Mouse (Mus musculus): ENCODE data around the gene BC080695. TPM values are rescaled to one million over a fixed set of nuclear protein-coding genes. Genes with fewer than 3 reads are reported as not detected.

Gene BC080695
- not detected in 2 replicates for polyA plus RNA-seq (2012; rRNA removed)

DNA sequence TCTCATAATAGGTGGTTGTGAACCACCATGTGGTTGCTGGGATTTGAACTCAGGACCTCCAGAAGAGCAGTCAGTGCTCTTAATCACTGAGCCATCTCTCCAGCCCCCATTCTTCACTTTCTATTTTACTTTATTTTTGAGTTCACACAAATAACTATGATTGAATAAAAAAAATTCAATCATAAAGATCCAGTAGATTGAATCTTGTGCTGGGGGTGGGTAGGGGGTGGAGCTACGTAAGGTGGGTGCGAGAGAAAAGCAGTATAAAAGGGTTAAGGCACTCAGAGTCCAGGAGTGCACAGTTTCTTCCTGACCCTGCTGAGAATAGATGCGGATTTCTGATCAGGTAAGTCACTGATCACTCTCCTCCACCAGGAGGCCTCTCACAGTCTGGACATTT lies at the start of gene BC080695, which contains the start of gene Gm13057:
Gene BC080695, plus strand, starts transcription at position 301 of the 400 bp plus-strand sequence.
Gene Gm13057, plus strand, starts transcription at position 310 of the 400 bp plus-strand sequence.

DNA sequence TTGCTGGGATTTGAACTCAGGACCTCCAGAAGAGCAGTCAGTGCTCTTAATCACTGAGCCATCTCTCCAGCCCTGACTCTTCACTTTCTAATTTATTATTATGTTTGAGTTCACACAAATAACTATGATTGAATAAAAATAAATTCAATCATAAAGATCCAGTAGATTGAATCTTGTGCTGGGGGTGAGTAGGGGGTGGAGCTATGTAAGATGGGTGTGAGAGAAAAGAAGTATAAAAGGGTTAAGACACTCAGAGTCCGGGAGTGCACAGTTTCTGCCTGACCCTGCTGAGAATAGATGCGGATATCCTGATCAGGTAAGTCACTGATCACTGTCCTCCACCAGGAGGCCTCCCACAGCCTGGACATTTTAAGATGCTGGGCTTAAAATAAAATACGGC lies 40.5 kb upstream of the BC080695 start, which contains the start of gene Gm13043:
Gene Gm13043, plus strand, starts transcription at position 301 of the 400 bp plus-strand sequence.

DNA sequence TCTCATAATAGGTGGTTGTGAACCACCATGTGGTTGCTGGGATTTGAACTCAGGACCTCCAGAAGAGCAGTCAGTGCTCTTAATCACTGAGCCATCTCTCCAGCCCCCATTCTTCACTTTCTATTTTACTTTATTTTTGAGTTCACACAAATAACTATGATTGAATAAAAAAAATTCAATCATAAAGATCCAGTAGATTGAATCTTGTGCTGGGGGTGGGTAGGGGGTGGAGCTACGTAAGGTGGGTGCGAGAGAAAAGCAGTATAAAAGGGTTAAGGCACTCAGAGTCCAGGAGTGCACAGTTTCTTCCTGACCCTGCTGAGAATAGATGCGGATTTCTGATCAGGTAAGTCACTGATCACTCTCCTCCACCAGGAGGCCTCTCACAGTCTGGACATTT lies 15.8 kb upstream of the BC080695 start, which contains the start of gene Gm13040:
Gene Gm13040, plus strand, starts transcription at position 301 of the 400 bp plus-strand sequence.

DNA sequence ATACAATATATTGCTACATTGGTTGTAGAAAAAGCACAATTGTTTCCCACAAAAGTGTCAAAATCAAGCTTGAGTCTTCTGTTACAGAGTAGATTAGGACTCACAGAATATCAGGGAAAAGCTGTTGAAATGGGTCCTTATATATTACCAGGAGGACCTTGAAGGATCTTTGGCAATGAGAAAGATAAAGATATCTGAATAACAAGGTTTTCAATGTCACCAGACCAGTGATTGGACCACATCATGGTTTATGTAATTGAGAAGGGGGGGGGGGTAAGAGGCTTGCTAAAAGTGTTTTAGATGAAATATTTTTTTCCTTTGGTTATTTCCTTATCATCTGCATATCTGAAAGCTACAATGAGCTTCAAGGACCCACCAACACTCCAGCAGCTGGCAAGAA lies 63.2 kb downstream of the BC080695 start, which contains the start of gene Gm13083:
Gene Gm13083, plus strand, starts transcription at position 301 of the 400 bp plus-strand sequence.

Other genes with a start within 250 kb of the BC080695 start
- 0.06 TPM in 1 of 2 replicates, not detected in the other for gene Lrrc38, start 201.9 kb upstream of the BC080695 start, polyA plus RNA-seq (2012; rRNA removed)
- not detected in 2 replicates for gene Pramel1, start 157.3 kb upstream of the BC080695 start, polyA plus RNA-seq (2012; rRNA removed)
- 5.8 and 5.9 TPM in 2 replicates for gene Pramef8, start 139.3 kb upstream of the BC080695 start, polyA plus RNA-seq (2012; rRNA removed)
- gene Oog4, start 101.4 kb upstream of the BC080695 start, polyA plus RNA-seq (2012; rRNA removed), result not detected in 2 replicates
- not detected in 2 replicates for gene Gm13043, start 40.4 kb upstream of the BC080695 start, polyA plus RNA-seq (2012; rRNA removed)
- not detected in 2 replicates for gene Gm13040, start 15.7 kb upstream of the BC080695 start, polyA plus RNA-seq (2012; rRNA removed)
- gene Gm13057, start within 50 bp of the BC080695 start, polyA plus RNA-seq (2012; rRNA removed), result not detected in 2 replicates
- gene Gm13083, start 63.3 kb downstream of the BC080695 start, polyA plus RNA-seq (2012; rRNA removed), result not detected in 2 replicates
- gene Gm13088, start 105.5 kb downstream of the BC080695 start, polyA plus RNA-seq (2012; rRNA removed), result not detected in 2 replicates
- not detected in 2 replicates for gene Gm13089, start 151.0 kb downstream of the BC080695 start, polyA plus RNA-seq (2012; rRNA removed)
- not detected in 2 replicates for gene Gm13078, start 167.8 kb downstream of the BC080695 start, polyA plus RNA-seq (2012; rRNA removed)
- not detected in 2 replicates for gene Gm13023, start 237.7 kb downstream of the BC080695 start, polyA plus RNA-seq (2012; rRNA removed)